Mouse (Mus musculus) limb, embryonic 10.5 days (tissue): ENCODE measurements at regions not wholly inside any gene's neighbourhood (a gene's known extent, or its start where the extent isn't known, plus 50 kb on each side); places are given as distances from the start of the nearest gene placed in this dataset.

Experiments used
- DNase-seq: peaks from one replicate; pipeline ENCODE4 v3.0.0-alpha.2; 2017; ENCODE audit warnings: low spot score
- H3K27ac ChIP-seq: fragments of 300-500 bp; sonication (generic); 2 replicates; pipeline ENCODE4 v1.5.1; 2016; ENCODE audit warnings: mild to moderate bottlenecking
- H3K27me3 ChIP-seq: fragments of 300-500 bp; sonication (generic); 2 replicates; pipeline ENCODE4 v1.6.1; 2016; ENCODE audit warnings: low read depth, mild to moderate bottlenecking; ENCODE audit not compliant: poor library complexity, severe bottlenecking
- H3K36me3 ChIP-seq: fragments of 300-500 bp; sonication (generic); 2 replicates; pipeline ENCODE4 v1.6.1; 2016; ENCODE audit warnings: mild to moderate bottlenecking, moderate library complexity
- H3K4me1 ChIP-seq: fragments of 300-500 bp; sonication (generic); 2 replicates; pipeline ENCODE4 v1.6.1; 2016
- H3K4me3 ChIP-seq: fragments of 300-500 bp; sonication (generic); 2 replicates; pipeline ENCODE4 v1.5.1; 2016; ENCODE audit warnings: mild to moderate bottlenecking, moderate library complexity
- H3K9me3 ChIP-seq: fragments of 300-500 bp; sonication (generic); replicated peaks from 2 replicates; pipeline ENCODE4 v1.6.1; 2016; ENCODE audit warnings: mild to moderate bottlenecking
- WGBS: fragments of 180-500 bp; shearing (Covaris S2); methylation state at CpG from one replicate; pipeline ENCODE4 v1.1.7; 2016; 5-methylcytosine and 5-hydroxymethylcytosine counted together

DNA sequence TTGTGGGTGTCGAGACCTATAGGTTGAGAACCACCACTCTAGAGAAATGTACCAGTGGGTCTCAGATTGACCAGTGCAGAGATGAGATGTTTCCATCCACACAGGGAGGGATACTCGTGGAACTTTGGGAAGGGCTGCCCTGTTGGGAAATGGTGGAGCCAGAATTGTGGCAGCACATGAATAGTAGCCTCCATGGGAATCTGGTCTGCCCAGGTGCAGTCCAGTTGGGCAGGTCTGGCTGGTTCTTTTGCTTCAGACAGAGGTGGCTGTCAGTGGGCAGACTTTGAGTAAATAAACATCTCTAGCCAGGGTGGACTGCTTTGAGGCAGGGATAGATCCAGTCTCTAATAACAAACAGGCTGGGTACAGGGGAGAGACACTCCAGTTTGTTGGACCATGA is 126.0 kb upstream of the Sash1 start:
- Histone ChIP-seq H3K9me3 (no peaks in the 10 kb centered on the region), H3K4me1 (no peaks in the 10 kb centered on the region), H3K27me3 (no peaks in the 10 kb centered on the region), H3K36me3 (no peaks in the 10 kb centered on the region), H3K4me3 (no peak overlapping the region), H3K27ac (no peak overlapping the region)
- WGBS, result 77% methylated on average over 2 of the region's 2 CpGs
- no peak for DNase-seq

DNA sequence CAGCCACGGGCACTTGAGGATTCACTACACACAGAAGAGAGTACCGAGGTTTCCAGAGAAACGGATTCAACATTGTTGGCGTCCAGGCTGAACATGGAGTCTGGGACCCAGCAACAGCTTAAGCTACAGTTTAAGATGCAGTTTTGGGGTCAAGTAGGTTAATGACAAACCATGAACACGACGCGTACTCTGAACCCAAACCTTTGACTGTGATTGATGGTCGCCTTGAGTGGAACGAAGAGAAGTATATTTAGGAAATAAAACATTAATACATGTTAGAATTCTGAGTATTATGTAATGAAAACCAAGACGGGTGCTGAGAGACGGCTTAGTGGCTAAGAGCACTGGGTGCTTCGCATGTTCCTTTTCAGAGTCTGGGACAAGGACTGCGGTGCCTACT is 124.3 kb upstream of the Sash1 start:
- Histone ChIP-seq H3K27me3 (no peaks in the 10 kb centered on the region), H3K4me3 (no peak overlapping the region), H3K4me1 (no peaks in the 10 kb centered on the region), H3K36me3 (no peaks in the 10 kb centered on the region), H3K9me3 (no peaks in the 10 kb centered on the region), H3K27ac (no peak overlapping the region)
- WGBS, result 89% methylated on average over 13 of the region's 13 CpGs
- no peak for DNase-seq

DNA sequence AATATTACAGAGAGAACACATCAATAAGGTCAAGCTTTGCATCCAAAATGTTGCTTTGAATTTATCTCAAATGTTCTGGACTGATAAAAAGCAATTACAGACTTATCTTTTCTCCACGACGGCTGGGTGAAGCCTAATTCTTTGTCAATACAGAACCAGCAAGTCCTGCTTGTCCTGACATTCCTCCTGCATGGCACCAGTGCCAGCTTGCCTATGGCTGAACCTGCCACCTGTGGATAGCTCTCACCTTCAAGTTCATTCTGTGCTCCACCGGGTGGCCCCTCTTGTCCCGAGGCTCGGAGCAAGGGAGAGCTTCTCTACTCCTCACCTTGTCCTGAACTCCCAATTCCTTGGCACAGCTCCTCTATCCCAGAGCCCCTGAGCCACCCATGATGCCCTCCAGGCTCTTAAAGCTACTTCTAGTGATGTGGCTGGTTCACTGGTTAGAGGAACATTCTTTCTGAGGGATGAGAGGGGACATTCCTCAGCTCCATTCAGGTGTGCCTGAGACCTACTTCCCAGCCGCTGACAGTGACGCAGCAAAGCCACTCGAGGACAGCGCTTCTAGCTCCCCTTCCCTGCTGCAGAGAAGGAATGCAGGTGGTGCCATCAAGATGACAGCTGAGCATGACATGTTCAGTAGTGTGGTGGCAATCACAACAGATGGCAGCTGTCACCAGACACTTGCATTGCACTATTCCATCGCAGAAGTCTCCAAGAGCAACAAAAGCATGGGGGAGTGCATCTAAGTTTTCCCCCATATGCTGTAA is 119.5 kb upstream of the Sash1 start:
- no peaks in the 10 kb centered on the region for H3K9me3 ChIP-seq
- no peaks in the 10 kb centered on the region for H3K27me3 ChIP-seq
- no peak overlapping the region for H3K27ac ChIP-seq
- no peaks in the 10 kb centered on the region for H3K4me1 ChIP-seq
- no peak overlapping the region for H3K4me3 ChIP-seq
- no peaks in the 10 kb centered on the region for H3K36me3 ChIP-seq
- 80% methylated on average over 10 of the region's 10 CpGs for WGBS
- DNase-seq, result no peak

DNA sequence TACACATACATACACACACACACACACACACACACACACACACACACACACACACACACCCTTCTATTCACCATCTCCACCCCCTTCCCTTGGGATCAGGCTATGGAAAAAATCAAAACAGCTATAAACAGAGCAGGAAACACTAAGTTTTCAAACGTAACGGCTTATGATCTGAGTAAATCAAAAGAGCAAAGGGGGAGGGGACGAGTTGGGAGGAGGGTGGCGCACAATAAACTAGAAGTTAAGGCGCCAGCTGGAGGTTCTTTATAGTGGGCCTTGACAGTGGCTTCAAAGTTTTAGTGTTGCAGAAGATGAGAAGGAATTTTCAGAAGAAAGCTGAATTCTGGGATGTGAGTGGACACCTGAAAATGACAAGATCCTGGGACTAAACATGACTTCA is 116.4 kb upstream of the Sash1 start:
- H3K4me1 ChIP-seq, result 0 out of 2 replicates have a peak, but pooled peaks cover 6% of the 10 kb centered on the region
- no peaks in the 10 kb centered on the region for H3K36me3 ChIP-seq
- H3K9me3 ChIP-seq, result no peaks in the 10 kb centered on the region
- H3K27me3 ChIP-seq, result no peaks in the 10 kb centered on the region
- H3K4me3 ChIP-seq, result no peak overlapping the region
- 77% methylated on average over 5 of the region's 5 CpGs for WGBS
- DNase-seq, result no peak
- no peak overlapping the region for H3K27ac ChIP-seq

DNA sequence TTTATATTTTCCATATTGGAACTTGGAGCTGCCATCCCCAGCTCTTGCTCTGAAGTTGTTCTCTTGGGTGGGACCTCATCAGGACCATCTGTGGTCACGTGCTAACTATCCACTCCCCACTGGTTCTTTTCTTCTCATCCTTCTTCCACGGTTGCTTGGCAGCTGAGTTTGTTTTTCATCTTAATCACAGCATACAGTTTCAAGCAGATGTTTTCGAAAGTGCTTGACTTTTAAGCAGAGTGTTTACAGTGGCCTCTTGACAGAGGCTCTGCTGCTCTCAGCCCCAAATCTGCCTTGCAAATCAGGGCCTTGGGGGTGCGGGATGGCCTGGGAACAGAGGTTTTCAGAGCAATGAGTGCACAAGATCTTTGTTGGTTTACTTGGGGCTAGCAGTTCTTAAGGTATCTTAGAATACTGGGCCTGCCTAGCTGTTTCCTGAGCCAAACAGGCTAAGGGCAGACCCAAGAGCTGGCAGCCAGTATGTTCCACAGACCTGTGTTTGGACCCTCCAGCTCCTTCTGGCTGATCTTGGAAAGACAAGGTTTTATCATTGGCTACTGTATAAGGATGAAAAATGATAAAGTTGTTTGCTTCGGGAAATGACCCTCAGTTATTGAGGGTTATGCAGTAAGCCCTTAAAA is 113.0 kb upstream of the Sash1 start:
- 36% methylated on average over 5 of the region's 5 CpGs for WGBS
- Histone ChIP-seq H3K9me3 (no peaks in the 10 kb centered on the region), H3K27ac (no peak overlapping the region), H3K36me3 (no peaks in the 10 kb centered on the region), H3K27me3 (no peaks in the 10 kb centered on the region), H3K4me1 (0 out of 2 replicates have a peak, but pooled peaks cover 6% of the 10 kb centered on the region), H3K4me3 (no peak overlapping the region)
- no peak for DNase-seq

DNA sequence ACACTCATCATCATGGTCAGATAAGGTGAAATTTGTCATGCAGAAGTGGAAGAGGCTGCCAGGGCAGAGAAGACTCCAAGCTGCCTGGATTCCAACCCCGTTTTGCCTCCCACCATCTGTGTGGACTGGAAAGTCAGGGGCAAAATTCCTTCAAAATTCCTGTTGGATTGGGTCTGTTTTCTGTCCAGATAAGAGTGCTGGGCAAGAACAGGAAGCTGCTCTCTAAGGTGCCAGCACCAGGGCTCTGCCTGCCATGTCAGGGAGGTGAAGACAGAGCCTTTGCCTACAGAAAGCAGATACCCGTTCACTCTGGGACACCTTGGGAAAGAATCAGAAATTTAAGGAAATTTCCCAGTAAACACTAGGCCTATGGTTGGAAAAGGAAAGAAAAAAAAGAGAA is 112.5 kb upstream of the Sash1 start:
- 50% methylated on average over 2 of the region's 2 CpGs for WGBS
- Histone ChIP-seq H3K9me3 (no peaks in the 10 kb centered on the region), H3K27me3 (no peaks in the 10 kb centered on the region), H3K4me1 (0 out of 2 replicates have a peak, but pooled peaks cover 6% of the 10 kb centered on the region), H3K36me3 (no peaks in the 10 kb centered on the region), H3K4me3 (no peak overlapping the region), H3K27ac (no peak overlapping the region)
- DNase-seq, result no peak

DNA sequence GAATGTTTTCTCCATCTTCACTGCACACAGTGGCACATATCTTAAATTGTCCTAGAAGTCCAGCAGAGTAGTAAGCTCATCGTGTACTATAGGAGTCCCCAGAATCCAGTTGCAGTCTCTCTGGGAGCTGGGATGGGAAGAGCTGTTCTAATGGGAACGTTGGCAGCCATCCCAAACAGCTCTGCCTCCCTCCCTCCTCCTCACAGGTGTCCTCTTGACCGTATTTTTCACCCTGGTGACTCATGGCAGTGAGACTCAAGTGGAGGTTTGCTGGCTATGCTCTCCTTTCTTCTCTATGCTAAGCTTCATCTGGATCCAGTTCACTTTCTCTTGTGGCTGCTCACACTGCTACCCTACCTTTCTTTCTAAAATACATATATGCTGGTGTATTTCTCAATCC is 109.2 kb upstream of the Sash1 start:
- H3K9me3 ChIP-seq, result no peaks in the 10 kb centered on the region
- H3K27ac ChIP-seq, result no peak overlapping the region
- WGBS, result 82% methylated on average over 3 of the region's 3 CpGs
- H3K4me3 ChIP-seq, result no peak overlapping the region
- no peaks in the 10 kb centered on the region for H3K27me3 ChIP-seq
- H3K36me3 ChIP-seq, result no peaks in the 10 kb centered on the region
- H3K4me1 ChIP-seq, result 0 out of 2 replicates have a peak, but pooled peaks cover 6% of the 10 kb centered on the region
- DNase-seq, result no peak

DNA sequence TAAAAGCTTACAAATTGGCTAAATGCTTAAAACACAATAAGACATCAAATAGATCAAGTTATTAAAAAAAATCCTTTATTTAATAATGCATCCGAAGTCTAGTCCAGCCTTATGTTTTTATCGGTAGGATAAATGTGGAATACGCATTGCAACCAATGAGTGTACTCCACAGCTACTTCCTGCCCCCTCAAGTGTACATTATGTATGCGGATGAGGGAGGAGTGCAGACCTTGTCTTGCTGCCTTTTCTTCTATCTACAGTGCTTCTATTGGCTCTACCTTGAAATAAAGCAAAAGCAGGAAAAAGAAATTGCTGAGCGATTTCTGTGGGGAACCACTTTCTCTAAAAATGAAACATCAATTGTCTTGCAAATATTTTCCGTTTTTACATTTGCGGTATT is 100.5 kb upstream of the Sash1 start:
- no peak overlapping the region for H3K27ac ChIP-seq
- 92% methylated on average over 7 of the region's 7 CpGs for WGBS
- H3K36me3 ChIP-seq, result no peaks in the 10 kb centered on the region
- H3K4me1 ChIP-seq, result no peaks in the 10 kb centered on the region
- DNase-seq, result no peak
- H3K27me3 ChIP-seq, result no peaks in the 10 kb centered on the region
- H3K9me3 ChIP-seq, result no peaks in the 10 kb centered on the region
- no peak overlapping the region for H3K4me3 ChIP-seq

DNA sequence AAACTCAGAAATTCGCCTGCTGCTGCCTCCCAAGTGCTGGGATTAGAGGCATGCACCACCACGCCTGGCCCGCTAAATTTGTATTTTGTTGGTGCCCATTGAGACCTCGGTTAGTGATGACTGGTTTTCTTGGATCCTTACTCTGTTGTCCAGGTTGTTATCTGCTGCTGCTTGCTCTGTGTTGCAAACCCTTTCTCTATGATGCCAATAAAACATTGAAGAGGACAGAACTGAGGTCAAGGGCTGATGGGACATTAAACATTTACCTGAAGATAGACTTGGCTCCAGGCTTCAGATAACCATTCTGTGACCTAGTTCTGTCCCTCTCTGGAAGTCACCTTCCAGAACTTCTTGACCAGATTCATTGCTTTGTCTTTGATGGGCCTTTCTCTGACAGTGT is 97.5 kb upstream of the Sash1 start:
- Histone ChIP-seq H3K36me3 (no peaks in the 10 kb centered on the region), H3K4me1 (no peaks in the 10 kb centered on the region), H3K9me3 (no peaks in the 10 kb centered on the region), H3K4me3 (no peak overlapping the region), H3K27ac (no peak overlapping the region), H3K27me3 (no peaks in the 10 kb centered on the region)
- no peak for DNase-seq
- 86% methylated on average over 4 of the region's 4 CpGs for WGBS

DNA sequence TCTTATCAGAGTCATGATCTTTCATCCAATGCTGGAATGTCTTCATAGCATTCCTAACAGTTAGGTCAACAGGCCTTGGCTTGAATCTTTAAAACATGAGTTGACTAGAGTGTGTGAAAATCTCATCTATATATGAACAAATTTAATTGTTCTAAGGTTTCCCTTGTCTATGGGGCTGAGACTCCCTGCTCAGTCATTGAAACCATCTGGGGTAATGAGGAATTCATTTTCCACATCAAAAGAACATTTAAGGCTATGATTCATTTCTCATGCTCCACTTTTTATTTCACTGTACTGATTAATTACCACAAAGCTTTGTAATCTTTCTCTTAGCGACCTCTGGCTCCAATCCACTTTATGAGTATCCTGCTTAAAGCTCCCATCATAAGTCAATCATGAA is 94.7 kb upstream of the Sash1 start:
- DNase-seq, result no peak
- H3K27me3 ChIP-seq, result no peaks in the 10 kb centered on the region
- WGBS, result 75% methylated on average over 1 of the region's 1 CpGs

DNA sequence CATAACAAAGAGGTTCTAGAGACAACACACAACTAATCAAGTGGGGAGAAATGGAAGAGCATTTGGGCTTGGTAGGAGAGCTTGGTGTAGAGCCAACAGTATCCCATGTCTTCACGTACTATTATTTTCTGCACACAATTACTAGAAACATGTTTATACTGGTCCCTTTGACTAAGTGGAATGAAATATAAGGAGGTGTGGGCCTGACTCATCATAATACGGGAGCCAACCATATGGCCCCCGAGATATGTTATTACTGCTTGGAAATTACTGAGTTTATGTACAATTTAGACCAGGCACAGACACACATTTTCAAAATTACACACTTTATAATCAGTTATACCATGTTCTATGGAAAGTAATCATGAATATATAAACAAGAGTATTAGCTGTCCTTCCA is 92.7 kb upstream of the Sash1 start:
- DNase-seq, result no peak
- Histone ChIP-seq H3K4me1 (no peaks in the 10 kb centered on the region), H3K27ac (no peak overlapping the region), H3K9me3 (no peaks in the 10 kb centered on the region), H3K4me3 (no peak overlapping the region), H3K36me3 (no peaks in the 10 kb centered on the region), H3K27me3 (no peaks in the 10 kb centered on the region)
- 93% methylated on average over 3 of the region's 3 CpGs for WGBS

More for the DNA sequence above, 94.7 kb upstream of the Sash1 start:
- no peaks in the 10 kb centered on the region for H3K4me1 ChIP-seq
- no peak overlapping the region for H3K4me3 ChIP-seq
- H3K9me3 ChIP-seq, result no peaks in the 10 kb centered on the region
- no peaks in the 10 kb centered on the region for H3K36me3 ChIP-seq
- no peak overlapping the region for H3K27ac ChIP-seq

DNA sequence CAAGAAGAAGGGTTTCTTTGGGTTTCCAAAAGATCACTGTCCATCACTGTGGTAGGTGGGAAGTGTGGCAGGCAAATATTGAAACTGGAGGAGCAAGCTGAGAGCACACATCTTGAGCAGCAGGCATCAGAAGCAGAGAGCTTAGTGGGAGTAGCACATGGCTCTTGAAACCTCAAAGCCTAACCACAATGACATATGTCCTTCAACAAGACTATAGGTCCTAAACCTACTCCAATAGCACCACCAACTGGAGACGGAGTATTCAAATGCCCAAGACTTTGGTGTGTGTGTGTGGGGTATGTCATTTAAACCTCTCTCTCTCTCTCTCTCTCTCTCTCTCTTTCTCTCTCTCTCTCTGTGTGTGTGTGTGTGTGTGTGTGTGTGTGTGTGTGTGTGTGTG is 88.1 kb upstream of the Sash1 start:
- no peaks in the 10 kb centered on the region for H3K27me3 ChIP-seq
- H3K9me3 ChIP-seq, result no peaks in the 10 kb centered on the region
- 56% methylated on average over 1 of the region's 1 CpGs for WGBS
- no peak overlapping the region for H3K27ac ChIP-seq
- H3K36me3 ChIP-seq, result no peaks in the 10 kb centered on the region
- H3K4me1 ChIP-seq, result 0 out of 2 replicates have a peak, but pooled peaks cover 9% of the 10 kb centered on the region
- no peak for DNase-seq
- H3K4me3 ChIP-seq, result no peak overlapping the region

DNA sequence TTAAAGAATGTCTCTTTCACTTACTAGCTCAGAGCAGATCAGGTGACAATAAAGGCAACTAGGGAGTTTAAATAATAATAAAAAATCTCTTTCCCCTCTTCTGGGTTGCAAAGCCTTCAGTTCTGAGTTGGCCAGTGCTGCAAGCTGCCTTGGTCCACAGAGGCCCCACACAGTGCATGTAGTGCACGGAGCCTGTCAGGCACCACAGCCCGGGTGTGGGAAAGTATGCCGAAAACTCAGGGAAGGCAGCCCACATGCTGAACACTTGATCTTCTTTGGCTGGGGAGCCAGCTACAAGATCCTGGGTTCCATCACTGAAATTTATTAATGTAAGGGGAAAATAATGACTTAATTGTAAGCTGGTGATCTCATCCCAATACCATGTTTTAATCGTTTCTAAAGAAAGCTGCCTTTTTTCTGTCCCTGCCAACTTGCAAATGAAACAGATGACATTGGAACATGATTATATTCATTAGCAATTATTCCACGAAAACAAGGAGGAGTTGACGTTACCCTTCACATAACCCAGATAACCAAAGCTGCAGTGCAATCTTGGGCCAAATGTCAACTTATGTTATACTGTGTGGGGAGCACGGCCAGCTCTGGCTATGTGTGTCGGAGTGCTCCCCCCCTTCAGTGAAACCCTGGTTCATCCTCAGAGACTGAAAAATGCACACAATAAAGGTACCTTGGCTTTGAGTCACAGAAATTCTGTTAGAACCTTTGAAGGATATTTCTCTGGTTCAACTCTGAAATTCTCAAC is 87.1 kb upstream of the Sash1 start:
- no peaks in the 10 kb centered on the region for H3K36me3 ChIP-seq
- WGBS, result 82% methylated on average over 8 of the region's 8 CpGs
- peaks cover 18% of the 10 kb centered on the region for H3K4me1 ChIP-seq
- no peaks in the 10 kb centered on the region for H3K9me3 ChIP-seq
- no peak for DNase-seq
- no peak overlapping the region for H3K4me3 ChIP-seq
- no peak overlapping the region for H3K27ac ChIP-seq
- no peaks in the 10 kb centered on the region for H3K27me3 ChIP-seq
